Mouse (Mus musculus) heart, postnatal 0 days (tissue): ENCODE measurements at regions not wholly inside any gene's neighbourhood (a gene's known extent, or its start where the extent isn't known, plus 50 kb on each side); places are given as distances from the start of the nearest gene placed in this dataset.

ENCODE experiments used
- CTCF ChIP-seq: IDR thresholded peaks from 2 replicates; pipeline ENCODE4 v1.5.1; 2016; ENCODE audit warnings: antibody characterized with exemption, control low read depth, low read depth
- EP300 ChIP-seq: IDR thresholded peaks from 2 replicates; pipeline ENCODE4 v1.6.1; 2016; ENCODE audit warnings: antibody characterized with exemption, low read depth

DNA sequence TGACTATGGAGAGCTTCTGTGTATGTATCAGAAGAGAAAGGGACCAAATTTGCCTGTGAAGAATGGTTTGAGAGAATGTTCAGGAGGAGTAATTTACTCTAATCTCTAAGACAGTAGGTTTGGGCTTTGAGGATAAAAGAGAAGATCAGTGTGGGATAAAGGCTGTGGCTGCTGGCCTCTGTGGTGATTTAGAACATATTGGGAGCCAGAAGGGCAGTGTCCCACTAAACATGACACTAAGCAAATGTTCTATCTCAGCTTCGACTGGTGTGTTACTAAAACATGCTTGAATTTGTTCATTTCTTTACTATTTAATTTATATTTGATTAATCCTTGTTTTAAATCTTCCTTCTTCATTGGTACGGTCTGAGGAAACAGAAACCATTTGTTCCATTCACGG lies 113.1 kb downstream of the Gm21897 start:
- no peak for TF ChIP-seq CTCF
- TF ChIP-seq EP300: no peak
